Mouse (Mus musculus) embryo, embryonic 10 days (tissue): ENCODE results near the gene Lrrc3c.
"Not testable (repeated sequence)": the region's sequence is repeated elsewhere in the genome, so short reads cannot be mapped to it uniquely, and the experiment has no call there.

ENCODE experiments used
- DNase-seq: peaks from one replicate; pipeline ENCODE4 v3.0.0-alpha.2; 2015; ENCODE audit warnings: low spot score

Gene Lrrc3c

DNA sequence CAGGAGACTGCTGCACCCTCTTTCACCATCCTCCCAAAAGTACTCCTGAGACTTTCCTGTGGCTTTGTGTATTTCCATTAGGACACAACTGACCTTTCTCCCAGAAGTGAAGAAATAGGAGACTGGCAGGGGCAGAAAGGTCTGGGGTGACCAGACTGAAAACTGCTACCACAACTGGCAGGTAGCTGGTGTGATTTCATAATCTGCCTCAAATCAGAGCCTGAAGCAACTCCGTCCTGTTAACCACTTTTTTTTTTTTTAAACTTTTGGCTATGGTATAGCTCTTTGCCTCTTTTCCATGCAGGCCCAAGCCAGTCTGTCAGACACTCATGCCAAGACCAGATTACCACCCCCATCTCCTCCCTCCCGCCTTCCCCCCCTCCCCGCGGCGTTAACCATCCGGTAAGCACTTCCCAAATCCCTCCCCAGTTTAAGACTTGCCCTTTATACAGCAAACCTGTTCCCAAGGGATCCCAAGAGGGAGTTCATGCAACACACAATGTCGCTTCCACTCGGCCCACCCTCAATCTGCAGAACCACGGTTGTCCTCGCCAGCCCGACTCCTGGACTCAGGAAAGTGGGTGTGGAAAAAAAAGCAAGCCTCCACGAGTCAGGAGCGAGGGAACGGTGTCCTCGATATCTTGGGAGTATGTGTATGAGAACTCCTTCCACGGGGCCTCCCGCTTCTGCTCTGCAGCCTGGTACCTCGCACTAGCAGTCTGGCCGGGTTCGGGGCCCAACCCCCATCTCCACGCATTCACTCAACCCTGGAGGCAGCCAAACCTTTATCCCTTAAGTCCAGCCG is 11.8 kb upstream of the Lrrc3c start:
- DNase-seq, result peak; percentile 30

DNA sequence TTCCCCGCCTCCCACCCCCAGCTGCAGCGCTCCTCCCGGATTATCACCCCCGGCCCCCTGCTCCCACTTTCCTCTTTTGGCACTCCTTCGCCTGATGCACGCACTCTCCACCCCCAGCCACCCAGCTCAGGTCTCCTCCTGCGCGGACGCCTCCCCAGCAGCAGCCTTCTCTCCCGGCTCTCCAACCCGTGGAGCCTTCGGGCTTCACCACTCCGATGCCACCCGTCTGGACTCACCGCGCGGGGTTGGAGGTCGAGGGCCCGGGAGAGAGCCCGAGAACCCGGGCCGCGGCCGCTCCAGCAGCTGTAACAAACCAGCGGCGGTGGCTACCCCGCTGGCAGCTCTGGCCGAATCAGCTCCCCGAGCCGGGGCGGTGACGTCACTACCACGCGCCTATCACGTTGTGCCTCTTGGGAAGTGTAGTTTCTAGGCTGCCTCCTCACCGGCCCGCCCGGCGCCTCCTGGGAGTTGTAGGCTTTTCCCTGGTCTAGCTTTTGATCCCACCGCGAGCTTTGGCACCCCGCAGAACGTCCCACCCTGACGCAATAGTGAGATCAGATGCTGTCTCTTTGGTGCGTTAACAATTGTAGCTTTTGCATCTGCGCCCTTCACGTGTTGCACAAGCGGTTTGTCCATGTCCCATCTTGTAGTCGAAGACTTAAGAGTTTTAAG is 11.1 kb upstream of the Lrrc3c start, which contains the start of gene Ormdl3:
TSS of gene Ormdl3 (minus strand) at position 477 of the 672 bp plus-strand sequence.
- DNase-seq, result peak; percentile 100

DNA sequence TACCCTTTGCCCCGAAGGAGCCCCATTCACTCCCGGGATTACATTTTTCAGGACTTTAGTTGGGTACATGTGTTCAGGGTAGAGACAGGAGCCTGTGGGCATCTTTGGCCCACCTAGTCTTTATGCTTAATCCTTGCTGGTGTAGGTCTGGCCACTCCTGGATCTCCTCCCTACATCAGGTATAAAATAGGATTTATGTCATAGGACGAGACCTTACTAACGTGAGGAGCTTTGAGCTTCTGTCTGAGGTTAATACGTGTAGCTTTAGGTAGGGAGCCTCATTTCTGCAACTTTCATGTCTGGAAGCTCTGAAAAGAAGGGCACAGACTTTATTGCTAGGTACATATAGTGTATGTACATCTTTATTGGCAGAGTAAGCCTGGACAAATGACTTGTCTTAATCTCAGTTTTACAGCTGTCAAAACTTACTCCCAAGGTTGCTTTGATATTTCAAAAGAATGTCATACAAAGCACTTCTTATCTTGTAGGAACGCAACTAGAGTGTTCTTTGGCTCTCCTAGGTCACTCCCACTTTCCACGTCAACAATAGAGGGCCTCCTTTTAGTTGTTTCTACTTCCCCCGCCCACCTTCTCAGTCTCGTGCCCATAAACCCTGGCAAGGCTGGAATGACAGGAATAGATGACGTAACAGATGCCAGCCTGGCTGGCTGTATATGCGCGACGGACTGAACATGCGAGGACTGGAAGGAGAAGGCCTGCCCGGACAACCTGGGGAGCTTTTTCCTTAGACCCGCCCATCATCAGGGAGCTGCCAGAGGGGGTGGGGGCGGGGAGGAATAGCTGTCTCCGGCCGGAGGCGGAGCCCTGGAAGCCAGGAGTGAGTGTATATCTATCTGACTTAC is 10.2 kb upstream of the Lrrc3c start:
- DNase-seq, result peak; percentile 74

DNA sequence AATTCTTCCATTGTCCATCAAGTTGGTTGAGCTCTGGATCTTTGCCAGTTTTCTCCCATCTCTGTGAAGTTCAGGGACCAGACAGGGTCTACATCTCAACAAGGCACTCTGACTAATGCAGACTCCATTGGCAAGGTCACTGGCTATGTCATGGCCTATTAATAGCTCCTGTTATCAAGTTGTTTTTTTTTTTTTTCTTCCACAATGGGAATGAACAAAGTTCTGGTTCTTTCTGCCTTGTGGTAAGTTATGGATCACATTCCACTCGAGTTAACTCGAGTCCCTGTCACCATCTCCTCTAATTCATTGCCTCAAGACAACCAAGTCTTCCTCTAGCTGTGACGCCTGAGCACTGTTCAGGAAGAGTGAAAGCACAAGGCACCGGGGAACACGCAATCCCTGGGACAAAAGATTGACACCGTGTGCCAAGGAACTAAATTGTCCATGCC is 9.2 kb upstream of the Lrrc3c start:
- no peak for DNase-seq

DNA sequence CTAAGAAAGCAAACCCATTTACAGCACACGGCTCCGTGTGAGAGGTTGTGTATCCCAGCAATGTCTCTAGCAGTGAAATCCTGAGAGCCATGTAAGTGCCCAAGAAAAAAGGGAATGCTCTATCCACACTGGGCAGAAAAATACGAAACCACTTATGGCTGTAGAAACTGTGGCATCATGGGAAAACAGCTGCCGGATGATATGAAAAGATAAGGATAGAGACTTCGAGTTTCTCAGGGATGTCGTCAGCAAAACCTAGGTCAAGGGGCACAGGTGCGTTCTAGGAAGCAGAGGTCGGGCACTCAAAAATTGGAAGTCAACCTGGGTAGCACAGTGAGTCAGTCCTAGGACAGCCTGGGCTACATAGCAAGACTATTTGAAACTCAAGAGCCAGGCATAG is 8.8 kb upstream of the Lrrc3c start:
- DNase-seq, result no peak

DNA sequence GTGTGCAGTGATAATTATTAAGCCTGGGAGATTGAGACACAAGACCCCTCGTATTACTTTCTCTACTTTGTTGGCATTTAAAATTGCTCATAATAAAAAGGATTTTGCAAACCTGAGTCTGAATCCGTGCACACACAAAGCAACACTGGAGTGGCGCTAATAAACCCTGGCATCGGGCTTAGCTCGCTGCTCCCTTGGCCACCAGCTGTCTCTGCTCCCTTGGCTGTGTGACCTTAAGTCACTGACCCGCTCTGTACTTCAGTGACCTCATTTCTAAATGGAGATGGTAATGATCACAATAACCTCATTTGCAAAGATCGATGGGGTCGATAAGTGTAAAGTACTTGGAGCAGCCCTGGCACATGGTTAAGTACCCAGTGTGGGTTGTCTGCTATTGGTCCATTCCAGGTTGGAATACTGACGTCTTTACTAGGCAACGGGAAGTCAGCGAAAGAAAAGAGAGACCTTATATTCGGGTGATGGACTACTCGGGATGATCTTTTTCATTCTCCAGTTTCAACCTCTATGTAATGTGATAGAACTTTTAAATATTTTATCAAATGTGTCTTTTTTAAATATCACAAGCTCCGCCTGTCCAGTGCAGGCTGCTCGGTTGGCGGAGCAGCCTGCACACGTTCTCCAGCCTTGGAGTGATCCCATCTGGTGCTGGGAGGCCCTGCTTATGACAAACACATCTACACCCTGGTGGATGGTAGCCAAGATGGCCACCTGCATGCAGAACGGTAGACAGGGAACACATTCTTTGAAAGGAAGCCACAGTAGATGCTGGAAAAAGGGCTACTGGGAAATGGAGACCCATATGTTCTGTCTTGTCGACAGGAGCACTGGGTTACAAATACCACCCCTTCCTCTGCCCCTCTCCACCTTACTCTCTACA is 7.3 kb upstream of the Lrrc3c start:
- DNase-seq, result no peak

DNA sequence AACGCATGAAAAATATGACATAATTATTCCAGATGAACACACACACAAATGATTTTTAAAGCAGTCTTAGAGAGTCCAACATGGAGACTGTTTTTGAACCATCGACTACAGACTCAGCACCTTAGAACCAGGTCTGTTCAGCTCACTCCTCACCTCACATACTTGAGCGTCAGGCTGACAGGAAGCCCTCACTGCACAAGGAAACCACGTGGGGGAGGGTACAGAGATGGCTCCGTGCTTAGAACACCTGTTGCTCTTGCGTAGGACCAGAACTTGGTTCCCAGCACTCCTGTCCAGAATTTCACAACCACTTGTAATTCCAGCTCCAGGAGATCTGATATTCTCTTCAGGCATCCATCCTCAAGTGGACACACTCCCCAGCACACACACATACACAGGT is 3.1 kb upstream of the Lrrc3c start:
- no peak for DNase-seq

DNA sequence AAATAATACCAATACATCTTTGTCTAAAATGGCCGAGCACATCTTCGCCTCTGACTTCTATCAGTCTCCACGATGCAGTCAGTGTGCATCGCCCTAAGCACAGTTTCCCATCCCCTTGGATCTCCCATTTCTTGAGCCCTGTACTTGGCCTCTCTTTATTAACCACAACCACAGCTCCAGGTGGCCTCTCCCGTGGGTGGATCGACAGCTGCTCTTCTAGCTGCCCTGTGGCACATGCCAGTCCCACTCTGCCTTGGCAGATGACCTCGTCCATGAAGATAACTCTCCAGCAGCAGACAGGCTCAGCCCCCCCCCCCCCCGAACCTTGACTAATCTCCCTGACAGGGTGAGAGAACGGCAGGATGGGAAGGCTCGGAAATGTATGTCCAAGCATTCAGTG is 2.6 kb upstream of the Lrrc3c start:
- DNase-seq, result no peak

DNA sequence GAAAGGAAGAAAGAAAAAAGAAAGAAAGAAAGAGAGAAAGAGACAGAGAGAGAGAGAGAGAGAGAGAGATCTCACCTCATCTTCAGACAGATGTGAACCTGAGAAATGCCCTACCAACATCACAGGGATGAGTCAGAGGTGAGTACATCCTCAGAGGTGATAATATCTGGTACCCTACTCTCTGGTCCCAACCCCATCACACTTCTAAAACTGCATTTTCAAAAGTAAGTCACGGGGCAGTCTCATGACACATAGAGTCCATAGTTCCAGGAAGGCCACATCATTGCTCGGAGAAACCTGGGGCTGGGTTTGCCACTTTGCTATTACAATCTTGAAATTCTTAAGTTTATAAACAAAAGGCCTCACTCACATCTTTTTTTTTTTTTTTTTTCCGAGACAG is 2.1 kb upstream of the Lrrc3c start:
- no peak for DNase-seq

DNA sequence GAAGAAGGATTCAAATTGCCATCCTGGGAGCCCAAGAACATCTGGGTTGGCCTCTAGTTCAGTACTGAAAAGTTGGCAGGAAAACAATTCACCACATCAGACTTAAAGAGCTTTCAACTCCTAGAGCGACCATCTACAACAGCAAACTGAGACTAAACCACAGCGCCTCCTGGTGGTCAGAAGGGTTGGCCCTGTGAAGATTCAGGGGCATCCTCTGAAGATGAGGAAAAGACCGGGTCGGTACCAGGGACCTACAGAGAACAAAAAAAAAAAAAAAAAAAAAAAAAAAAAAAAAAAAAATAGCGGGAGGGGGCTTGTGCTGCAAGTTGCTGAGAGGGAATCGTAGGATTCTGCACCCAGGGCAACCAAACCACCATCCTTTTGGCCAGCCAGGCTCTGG is 728 bp upstream of the Lrrc3c start:
- DNase-seq, result peak; percentile 81

DNA sequence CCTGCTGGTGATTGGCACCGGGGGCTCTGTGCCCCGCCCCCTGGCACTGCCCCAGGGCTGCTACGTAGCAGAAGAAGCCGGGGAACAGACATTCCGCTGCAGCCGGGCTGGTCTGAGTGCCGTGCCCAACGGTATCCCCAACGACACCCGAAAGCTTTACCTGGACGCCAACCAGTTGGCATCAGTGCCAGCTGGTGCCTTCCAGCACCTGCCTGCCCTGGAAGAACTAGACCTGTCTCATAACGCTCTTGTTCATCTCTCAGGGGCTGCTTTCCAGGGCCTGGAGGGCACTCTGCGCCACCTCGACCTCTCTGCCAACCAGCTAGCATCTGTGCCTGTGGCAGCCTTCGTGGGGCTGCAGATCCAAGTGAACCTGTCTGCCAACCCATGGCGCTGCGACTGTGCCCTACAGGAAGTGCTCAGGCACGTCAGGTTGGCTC is 780 bp downstream of the Lrrc3c start:
- DNase-seq, result no peak

DNA sequence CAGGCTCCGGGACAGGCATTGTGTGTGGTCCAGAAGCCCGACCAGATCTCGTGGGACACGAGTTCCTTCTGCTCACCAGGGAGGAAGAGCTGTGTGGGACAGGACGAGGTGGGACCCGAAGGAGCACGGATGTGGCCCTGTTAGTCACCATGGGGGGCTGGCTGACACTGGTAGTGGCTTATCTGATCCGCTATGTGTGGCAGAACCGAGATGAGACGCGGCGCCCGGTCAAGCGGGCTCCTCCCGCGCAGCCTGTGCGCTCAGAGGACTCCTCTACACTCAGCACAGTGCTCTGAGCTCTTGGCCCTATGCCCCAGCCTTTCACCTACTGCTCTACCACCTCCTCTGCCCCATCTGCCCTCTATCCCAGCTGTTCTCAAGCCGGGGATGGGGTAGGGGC is 1.2 kb downstream of the Lrrc3c start:
- no peak for DNase-seq

DNA sequence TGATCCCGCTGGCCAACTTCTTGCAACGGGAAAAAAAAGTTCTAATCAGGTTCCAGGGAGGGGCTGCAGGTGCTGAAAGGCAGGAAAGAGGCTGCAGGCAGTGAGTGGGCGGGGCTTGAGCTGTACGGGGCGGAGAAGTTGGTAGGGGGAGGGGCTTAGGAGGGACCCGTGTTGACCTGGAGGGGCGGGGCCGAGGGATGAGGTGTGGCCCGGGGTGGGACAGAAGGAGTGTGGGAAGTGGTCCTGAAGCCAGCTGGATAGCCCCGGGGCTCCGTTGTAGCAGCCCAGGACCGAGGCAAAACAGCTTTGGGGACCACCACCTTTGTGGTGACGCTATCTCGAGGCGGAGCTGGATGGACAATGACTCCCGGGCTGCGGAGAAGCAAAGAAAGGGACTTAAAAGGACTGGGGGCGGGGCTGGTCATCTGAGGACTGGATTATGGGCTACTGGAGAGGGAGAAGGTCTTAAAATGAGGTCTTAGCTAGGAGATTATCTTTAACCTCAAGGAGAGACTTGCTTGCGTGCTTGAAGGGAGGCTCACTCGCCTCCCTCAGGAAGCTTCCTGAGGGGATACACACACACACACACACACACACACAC is 4.1 kb downstream of the Lrrc3c start:
- DNase-seq, result peak; percentile 70

DNA sequence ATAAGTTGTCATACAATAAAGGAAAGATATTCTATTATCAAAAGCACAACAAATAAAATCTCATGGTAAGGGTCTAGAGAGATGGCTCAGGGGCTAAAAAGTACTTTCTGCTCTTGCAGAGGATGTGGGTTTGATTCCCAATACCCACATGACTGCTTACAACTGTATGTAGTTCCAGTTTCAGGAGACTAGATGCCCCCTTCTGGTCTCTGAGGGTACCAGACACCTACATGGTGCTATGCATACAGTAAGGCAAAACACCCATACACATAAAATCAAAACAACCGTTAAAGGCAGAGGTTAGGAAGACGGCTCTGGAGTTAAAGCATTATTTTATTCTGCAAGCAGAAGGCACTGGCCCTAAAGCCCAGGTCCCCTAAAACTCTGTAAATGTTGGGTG is 5.9 kb downstream of the Lrrc3c start:
- DNase-seq, result no peak

DNA sequence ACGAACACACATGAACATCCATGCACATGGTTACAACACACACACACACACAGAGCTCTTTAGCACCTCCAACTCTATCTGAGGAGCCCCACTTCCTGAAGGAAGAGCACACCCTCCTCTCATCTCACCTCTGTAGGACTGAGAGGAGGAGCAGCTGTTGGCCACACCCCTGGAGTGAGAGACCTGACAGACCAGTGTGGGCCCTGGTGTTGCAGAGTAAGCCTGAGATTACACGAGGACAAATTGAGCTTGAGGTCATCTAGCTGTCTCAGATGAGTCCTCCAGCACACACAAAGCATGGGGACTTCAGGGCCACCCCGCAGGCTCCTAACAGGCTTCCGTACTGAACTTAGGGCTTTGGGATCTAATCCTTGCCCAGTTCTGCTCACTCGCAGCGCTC is 6.8 kb downstream of the Lrrc3c start:
- DNase-seq, result not testable (repeated sequence)

DNA sequence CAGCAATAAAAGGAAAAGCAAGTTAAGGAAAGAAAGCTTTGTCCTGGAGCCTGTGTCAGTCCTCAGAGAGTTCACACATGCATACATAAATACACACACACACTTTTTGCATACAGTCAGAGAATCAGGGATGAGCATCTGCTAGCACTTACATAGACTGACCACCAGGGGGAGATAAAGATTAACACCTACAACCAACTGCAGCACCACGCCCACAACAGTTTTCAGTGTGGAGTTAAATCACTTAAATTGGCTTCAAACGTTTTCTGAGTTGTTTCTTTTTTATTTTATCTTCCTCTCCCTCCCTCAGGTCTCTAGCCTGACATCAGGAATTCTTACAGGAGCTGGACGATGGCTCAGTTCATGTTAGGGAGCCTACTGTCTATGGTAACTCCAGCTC is 8.7 kb downstream of the Lrrc3c start:
- peak; percentile 84 for DNase-seq

DNA sequence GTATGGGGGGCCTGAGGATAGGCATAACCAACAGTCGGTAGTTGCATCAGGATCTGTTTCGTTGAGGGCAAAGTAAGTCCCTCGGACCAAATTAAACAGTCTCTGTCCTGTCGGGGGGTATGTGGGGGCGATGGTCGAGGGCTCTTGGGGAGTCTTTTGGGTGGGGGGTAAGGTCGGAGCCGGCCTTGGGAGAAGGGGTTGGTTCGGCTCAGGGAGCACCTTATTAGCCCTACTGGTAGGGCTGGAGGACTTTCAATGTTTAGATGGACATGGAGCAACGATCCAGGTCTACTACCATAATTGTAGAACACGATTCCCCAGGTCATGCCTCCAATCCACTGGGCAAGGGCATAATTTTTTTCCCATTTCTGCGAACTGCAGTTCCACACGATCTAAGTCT is 22.7 kb downstream of the Lrrc3c start:
- DNase-seq, result no peak

DNA sequence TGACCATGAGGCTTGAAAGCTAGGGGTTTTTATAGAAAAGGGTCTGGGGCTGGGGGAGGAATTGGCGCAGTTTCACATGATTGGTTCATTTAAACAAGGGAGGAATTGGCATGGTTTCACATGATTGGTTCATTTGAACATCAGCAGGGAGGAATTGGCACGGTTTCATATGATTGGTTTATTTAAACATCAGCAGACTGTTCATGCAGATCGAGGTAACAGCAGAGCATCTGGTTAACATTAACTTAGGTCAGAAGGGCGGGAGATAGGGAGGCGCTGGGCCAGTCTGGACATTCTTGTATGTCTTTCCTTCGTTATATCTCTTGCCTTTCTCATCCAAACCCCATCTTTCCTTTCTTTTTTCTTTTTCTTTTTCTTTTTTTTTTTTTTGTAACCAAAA is 25.9 kb downstream of the Lrrc3c start:
- not testable (repeated sequence) for DNase-seq

DNA sequence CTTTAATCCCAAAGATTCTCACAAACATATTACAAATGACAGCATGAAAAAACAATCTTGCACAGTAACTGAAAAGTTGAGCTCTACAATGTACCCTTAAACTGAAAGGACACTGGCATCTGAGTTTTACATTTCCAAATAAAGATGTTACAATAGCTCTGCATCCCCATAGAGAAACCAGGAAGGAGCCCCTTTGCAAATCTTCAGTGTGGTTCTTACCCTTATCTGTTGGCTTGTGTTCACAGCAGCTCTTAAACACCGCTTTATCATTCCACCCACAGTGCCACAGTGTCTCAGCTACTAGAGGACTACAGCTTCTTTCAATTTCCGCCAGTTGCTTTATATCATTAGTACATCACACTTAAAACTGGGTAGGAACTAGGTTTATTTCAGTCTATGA is 26.3 kb downstream of the Lrrc3c start:
- DNase-seq, result not testable (repeated sequence)

DNA sequence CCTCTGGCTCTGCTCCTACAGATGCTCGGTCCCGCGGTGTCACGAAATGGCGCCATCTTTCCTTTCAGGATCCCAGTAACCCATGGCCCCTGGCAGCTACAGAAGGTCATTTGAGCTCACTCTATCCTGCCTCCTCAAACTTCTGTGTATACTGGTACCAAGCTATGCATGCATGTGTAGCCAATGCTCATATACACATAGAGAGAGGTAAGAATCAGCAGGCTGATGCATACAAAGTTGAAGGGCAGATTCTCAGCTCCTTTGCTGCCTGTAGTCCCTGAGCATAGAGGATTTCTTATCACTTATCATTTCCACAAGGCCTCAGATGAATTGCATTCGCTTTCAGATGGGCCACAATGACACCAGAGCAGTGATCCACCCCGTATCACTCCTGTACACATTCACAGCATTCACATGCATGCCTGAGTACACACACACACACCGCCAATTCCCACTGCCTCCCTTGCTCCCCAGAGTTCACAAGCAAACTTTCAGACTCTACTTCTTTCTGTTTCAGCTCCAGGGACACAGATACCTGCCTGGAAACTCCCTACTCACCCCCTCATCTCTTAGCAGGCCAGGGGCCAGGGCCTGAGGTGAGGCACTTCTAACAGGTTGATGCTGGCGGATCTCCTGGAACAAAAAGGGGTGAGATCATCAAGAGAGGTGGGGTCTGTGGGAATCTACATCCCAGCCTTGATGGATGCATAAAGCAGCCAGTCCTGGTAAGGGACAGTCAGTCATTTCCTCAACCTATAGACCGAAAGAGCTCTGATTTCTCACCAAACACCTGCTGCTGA is 27.7 kb downstream of the Lrrc3c start, which contains the start of the genes Gm12355 and Gsdma3:
TSS of gene Gm12355 (minus strand) at position 51 of the 800 bp plus-strand sequence.
TSS of gene Gsdma3 (plus strand) at position 750 of the 800 bp plus-strand sequence.
- no peak for DNase-seq
